Mouse (Mus musculus) embryonic facial prominence, embryonic 13.5 days (tissue): Measurements from ENCODE around the gene Wfdc6b. TPM values are rescaled to one million over a fixed set of nuclear protein-coding genes. Genes with fewer than 3 reads are reported as not detected.

Source experiments
- polyA plus RNA-seq: library from polyadenylated mRNA; unstranded; fragments of >200 nt; fragmentation: Nextera tagmentation; extraction: Ambion mirVana; gene quantifications from 2 replicates; pipeline ENCODE4 v1.2.1, GENCODE M21; 2015

Gene Wfdc6b
- polyA plus RNA-seq, 1 experiment from 2014 or later: not detected

Other genes starting within 250 kb of the Wfdc6b start
- 2.2 and 2.7 TPM in 2 replicates for gene Slpi, start 224.4 kb upstream of the Wfdc6b start, polyA plus RNA-seq
- gene Rbpjl, start 210.4 kb upstream of the Wfdc6b start, polyA plus RNA-seq: 0.59 and 1.0 TPM in 2 replicates
- gene Matn4, start 208.4 kb upstream of the Wfdc6b start, polyA plus RNA-seq: 66.0 and 105 TPM in 2 replicates
- gene Sdc4, start 169.6 kb upstream of the Wfdc6b start, polyA plus RNA-seq: 81.5 and 87.8 TPM in 2 replicates
- gene Sys1, start 156.6 kb upstream of the Wfdc6b start, polyA plus RNA-seq: 56.0 and 65.9 TPM in 2 replicates
- gene Gm20458, start 152.6 kb upstream of the Wfdc6b start, polyA plus RNA-seq: 7.7 and 8.3 TPM in 2 replicates
- not detected in 2 replicates for gene Trp53tg5, start 139.8 kb upstream of the Wfdc6b start, polyA plus RNA-seq
- 2.1 and 3.0 TPM in 2 replicates for gene Dbndd2, start 127.4 kb upstream of the Wfdc6b start, polyA plus RNA-seq
- gene Pigt, start 116.0 kb upstream of the Wfdc6b start, polyA plus RNA-seq: 49.6 and 52.6 TPM in 2 replicates
- gene Wfdc2, start 51.1 kb upstream of the Wfdc6b start, polyA plus RNA-seq: 46.5 and 53.4 TPM in 2 replicates
- not detected in 2 replicates for gene Spint3, start 40.1 kb upstream of the Wfdc6b start, polyA plus RNA-seq
- 0.80 TPM in 1 of 2 replicates, not detected in the other for gene Wfdc6a, start 28.1 kb upstream of the Wfdc6b start, polyA plus RNA-seq
- not detected in 2 replicates for gene Eppin, start 19.9 kb upstream of the Wfdc6b start, polyA plus RNA-seq
- gene Wfdc8, start 104 bp downstream of the Wfdc6b start, polyA plus RNA-seq: not detected in 2 replicates
- not detected in 2 replicates for gene Wfdc16, start 25.3 kb downstream of the Wfdc6b start, polyA plus RNA-seq
- 0.89 TPM in 1 of 2 replicates, not detected in the other for gene Wfdc10, start 42.5 kb downstream of the Wfdc6b start, polyA plus RNA-seq
- gene Wfdc9, start 43.1 kb downstream of the Wfdc6b start, polyA plus RNA-seq: not detected in 2 replicates
- gene Wfdc11, start 60.6 kb downstream of the Wfdc6b start, polyA plus RNA-seq: not detected in 2 replicates
- not detected in 2 replicates for gene Wfdc13, start 71.6 kb downstream of the Wfdc6b start, polyA plus RNA-seq
- not detected in 2 replicates for gene Spint4, start 85.0 kb downstream of the Wfdc6b start, polyA plus RNA-seq
- not detected in 2 replicates for gene Spint5, start 101.8 kb downstream of the Wfdc6b start, polyA plus RNA-seq
- gene Wfdc3, start 132.4 kb downstream of the Wfdc6b start, polyA plus RNA-seq: 0.58 and 0.93 TPM in 2 replicates
- gene Dnttip1, start 132.5 kb downstream of the Wfdc6b start, polyA plus RNA-seq: 79.6 and 83.1 TPM in 2 replicates
- 410 and 448 TPM in 2 replicates for gene Ube2c, start 156.4 kb downstream of the Wfdc6b start, polyA plus RNA-seq
- 16.7 and 17.2 TPM in 2 replicates for gene Tnnc2, start 166.4 kb downstream of the Wfdc6b start, polyA plus RNA-seq
- 23.4 and 25.0 TPM in 2 replicates for gene Snx21, start 172.3 kb downstream of the Wfdc6b start, polyA plus RNA-seq
- gene Acot8, start 191.4 kb downstream of the Wfdc6b start, polyA plus RNA-seq: 18.4 and 19.5 TPM in 2 replicates
- 7.0 and 7.9 TPM in 2 replicates for gene Zswim3, start 191.6 kb downstream of the Wfdc6b start, polyA plus RNA-seq
- 17.7 and 20.3 TPM in 2 replicates for gene Zswim1, start 209.2 kb downstream of the Wfdc6b start, polyA plus RNA-seq
- gene Spata25, start 215.0 kb downstream of the Wfdc6b start, polyA plus RNA-seq: not detected in 2 replicates
- gene Ctsa, start 219.4 kb downstream of the Wfdc6b start, polyA plus RNA-seq: 129 and 139 TPM in 2 replicates
- 8.4 and 9.0 TPM in 2 replicates for gene Neurl2, start 219.9 kb downstream of the Wfdc6b start, polyA plus RNA-seq
- gene Pltp, start 244.2 kb downstream of the Wfdc6b start, polyA plus RNA-seq: 67.4 and 69.8 TPM in 2 replicates